26 mouse cellular contexts compared by ENCODE assay signal in genomic region chr10:110793150-110793787, GRCm38 (mm10). TPM values are rescaled to one million over a fixed set of nuclear protein-coding genes. Genes with fewer than 3 reads are reported as not detected.
A peak's percentile ranks its signal among the peaks of the same experiment; 100 is the strongest.
DNase-seq lines count a peak whose midpoint lies in the region; ATAC-seq lines count a peak whose summit lies in the region.
"Had no signal": no experiment of that assay in that cellular context is flagged by ENCODE, and none has a peak within 500 bp of the region (broad histone marks: within the 10 kb centered on the region; RNA-seq: fewer than 3 reads in every experiment).

No protein-coding gene starts in this region.

- H3K4me3 ChIP-seq in heart, embryonic 11.5 days (ENCODE audit: low read depth, low read length), result no peak overlapping the region
- peak overlapping the region; percentile 91 for H3K4me3 ChIP-seq in megakaryocyte, embryonic 14.5 days (replicated peaks)
- H3K4me3 ChIP-seq in liver, embryonic 13.5 days (replicated peaks), result no peak overlapping the region
- H3K4me3 ChIP-seq: forebrain, embryonic 13.5 days; intestine, embryonic 15.5 days; limb, embryonic 10.5 days; limb, embryonic 15.5 days; midbrain, embryonic 13.5 days; neural tube, embryonic 13.5 days had no signal

- no peak overlapping the region for H3K27ac ChIP-seq in heart, embryonic 11.5 days (ENCODE audit: low read depth, low read length)
- H3K27ac ChIP-seq in liver, embryonic 13.5 days, result peak overlapping the region; percentile 50; the same call in 1 of the 2 replicates
- H3K27ac ChIP-seq: forebrain, embryonic 13.5 days; intestine, embryonic 15.5 days; kidney, postnatal 0 days; limb, embryonic 10.5 days; limb, embryonic 15.5 days; midbrain, embryonic 13.5 days; neural tube, embryonic 13.5 days had no signal

- H3K4me2 ChIP-seq in heart, embryonic 11.5 days, result no peak overlapping the region
- H3K4me2 ChIP-seq in liver, embryonic 13.5 days, result 0 out of 2 replicates have a peak overlapping the region, but pooled peaks have one; percentile 24
- H3K4me2 ChIP-seq: forebrain, embryonic 13.5 days; intestine, embryonic 15.5 days; limb, embryonic 15.5 days; midbrain, embryonic 13.5 days; neural tube, embryonic 13.5 days had no signal

- H3K4me1 ChIP-seq in heart, embryonic 11.5 days (ENCODE audit: control insufficient read depth, insufficient read depth, low read length), result no peaks in the 10 kb centered on the region
- peaks cover 83% of the 10 kb centered on the region for H3K4me1 ChIP-seq in megakaryocyte, embryonic 14.5 days
- H3K4me1 ChIP-seq in liver, embryonic 13.5 days (replicated peaks), result peaks cover 27% of the 10 kb centered on the region
- H3K4me1 ChIP-seq: intestine, embryonic 15.5 days had no signal

- no peaks in the 10 kb centered on the region for H3K9me3 ChIP-seq in heart, embryonic 11.5 days (replicated peaks; ENCODE audit: control insufficient read depth, low read length)
- no peaks in the 10 kb centered on the region for H3K9me3 ChIP-seq in megakaryocyte, embryonic 14.5 days
- no peaks in the 10 kb centered on the region for H3K9me3 ChIP-seq in liver, embryonic 13.5 days (replicated peaks)
- H3K9me3 ChIP-seq: forebrain, embryonic 13.5 days; intestine, embryonic 15.5 days; limb, embryonic 10.5 days; limb, embryonic 15.5 days; midbrain, embryonic 13.5 days; neural tube, embryonic 13.5 days had no signal

- 58% methylated on average over 8 of the region's 8 CpGs for WGBS in heart, embryonic 11.5 days (ENCODE audit: insufficient replicate concordance)
- 19% methylated on average over 8 of the region's 8 CpGs for WGBS in liver, embryonic 13.5 days (ENCODE audit: insufficient replicate concordance)

- H3K9ac ChIP-seq in heart, embryonic 11.5 days (ENCODE audit: low read depth, low read length), result no peak overlapping the region
- H3K9ac ChIP-seq in liver, embryonic 13.5 days, result no peak overlapping the region
- H3K9ac ChIP-seq: forebrain, embryonic 13.5 days; intestine, embryonic 15.5 days; limb, embryonic 15.5 days; midbrain, embryonic 13.5 days; neural tube, embryonic 13.5 days had no signal

- no peaks in the 10 kb centered on the region for H3K27me3 ChIP-seq in heart, embryonic 11.5 days (ENCODE audit: control insufficient read depth, insufficient read depth, low read length)
- no peaks in the 10 kb centered on the region for H3K27me3 ChIP-seq in megakaryocyte, embryonic 14.5 days (replicated peaks)
- H3K27me3 ChIP-seq in liver, embryonic 13.5 days, result no peaks in the 10 kb centered on the region
- H3K27me3 ChIP-seq: forebrain, embryonic 13.5 days; intestine, embryonic 15.5 days; limb, embryonic 15.5 days; midbrain, embryonic 13.5 days; neural tube, embryonic 13.5 days had no signal

- no peaks in the 10 kb centered on the region for H3K36me3 ChIP-seq in heart, embryonic 11.5 days (ENCODE audit: control insufficient read depth, insufficient read depth, low read length)
- peaks cover 4% of the 10 kb centered on the region for H3K36me3 ChIP-seq in megakaryocyte, embryonic 14.5 days (replicated peaks; ENCODE audit: low read length)
- H3K36me3 ChIP-seq in liver, embryonic 13.5 days, result no peaks in the 10 kb centered on the region
- H3K36me3 ChIP-seq: intestine, embryonic 15.5 days; limb, embryonic 10.5 days; limb, embryonic 15.5 days; midbrain, embryonic 13.5 days; neural tube, embryonic 13.5 days had no signal

- no peak for ATAC-seq in heart, embryonic 11.5 days (replicated peaks; ENCODE audit: insufficient number of reproducible peaks, low FRiP score, low TSS enrichment)
- ATAC-seq in megakaryocyte, adult 5-6 weeks (ENCODE audit: poor library complexity, severe bottlenecking), result no peak
- ATAC-seq in liver, embryonic 13.5 days (ENCODE audit: low read depth), result peak; percentile 53
- ATAC-seq in cerebellum, adult (ENCODE audit: insufficient number of reproducible peaks, low FRiP score, low TSS enrichment), result no peak
- ATAC-seq: activated CD4-positive, CD25-positive, alpha-beta regulatory T cell, adult 4 months; hindbrain, embryonic 16.5 days; intestine, embryonic 15.5 days; midbrain, embryonic 13.5 days had no signal

- DNase-seq in heart, adult 8-10 months (ENCODE audit: low spot score), result peak; percentile 6
- DNase-seq in liver, embryonic 13.5 days, result no peak
- DNase-seq in layer of hippocampus, adult 18-20 months (ENCODE audit: low spot score in 2 of 2), result no peak
- DNase-seq in thymus, postnatal 10 days (ENCODE audit: low spot score in 2 of 2), result no peak
- DNase-seq: adrenal gland, adult 2 months; adrenal gland, postnatal 36 days; cerebellum, adult 2 months; cerebellum, postnatal 25 days; gastrocnemius, postnatal 14 days; kidney, adult 8-10 months; layer of hippocampus, adult 9-11 months; lung, postnatal 36 days; thymus, adult 2 months had no signal

RNA-seq across cellular contexts. Expression of gene E2f7, which starts 48.0 kb away (rescaled TPM):
- 1 to 10 TPM in 2 of 4 experiments, under 1 TPM in 2; 0.56 to 1.5 (median 1.1) TPM for total RNA-seq in heart, adult 8-10 months (2022)
- 20.3 and 21.9 TPM in 2 replicates for polyA plus RNA-seq in heart, embryonic 11.5 days (2014; fragmentation: Nextera tagmentation; extraction: Ambion mirVana)
- polyA plus RNA-seq in megakaryocyte, embryonic 14.5 days (2012; ENCODE audit: insufficient read depth, low replicate concordance), result 6.2 and 8.4 TPM in 2 replicates
- 13.3 and 16.5 TPM in 2 replicates for total RNA-seq in megakaryocyte, adult 5-6 weeks (2015)
- total RNA-seq in megakaryocyte, adult 5-6 weeks (2017), result 10.6 and 13.0 TPM in 2 replicates
- polyA plus RNA-seq in liver, embryonic 13.5 days (2015; fragmentation: Nextera tagmentation; extraction: Ambion mirVana), result 8.1 and 8.8 TPM in 2 replicates
- total RNA-seq in layer of hippocampus, adult 18-20 months (2021), result under 1 TPM; 0.12 to 0.25 TPM

Comparison
In these comparisons a context has a peak if more than half of its experiments do, and no peak if none do; other contexts are left out.
1. RNA of gene E2f7, which starts 48.0 kb away (total RNA-seq): 10.6 to 16.5 TPM in megakaryocyte, adult 5-6 weeks; 0.56 to 1.5 TPM in heart, adult 8-10 months and 0.12 to 0.25 TPM in layer of hippocampus, adult 18-20 months; every median in the first group is over 4 times any median in the second.